Mouse (Mus musculus) adrenal gland, adult (tissue): Measurements from ENCODE around the gene Cldn34b4.

Experiments used
- DNase-seq, 2 experiments: peaks; one replicate each; pipeline ENCODE4 v3.0.0; 2022 to 2023; ENCODE audit warnings: low spot score in 1 of 2; ENCODE audit not compliant: inconsistent age in 2 of 2

The Cldn34b4 gene

DNA sequence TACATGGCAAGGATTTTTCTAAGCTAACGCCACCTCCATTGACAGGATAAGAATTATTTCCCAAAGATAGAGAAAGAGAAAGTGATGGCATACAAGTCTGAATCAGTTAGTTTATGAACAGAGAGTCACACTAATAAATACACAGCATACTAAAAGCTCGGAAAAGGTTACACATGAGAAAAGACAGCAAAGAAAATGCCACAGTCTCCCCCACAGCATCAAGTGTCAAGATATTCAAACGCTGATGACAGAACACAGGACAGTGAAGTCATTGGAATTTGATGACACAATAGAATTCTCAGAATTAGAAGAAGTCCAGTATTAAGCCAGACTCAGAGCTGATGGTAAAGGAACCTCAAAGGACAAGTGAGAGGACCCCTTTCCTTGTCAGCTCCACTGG is at the start of gene Cldn34b4:
Gene Cldn34b4, plus strand, starts transcription at position 301 of the 400 bp plus-strand sequence.
- DNase-seq: no peak
